Mouse (Mus musculus) kidney, adult 9 months (tissue): ENCODE measurements around the gene Cct2.
A peak's percentile ranks its signal among the peaks of the same experiment; 100 is the strongest.
"Not testable (repeated sequence)": the region's sequence is repeated elsewhere in the genome, so short reads cannot be mapped to it uniquely, and the experiment has no call there.

ENCODE experiments used
- DNase-seq: peaks from one replicate; pipeline ENCODE4 v3.0.0; 2022

Cct2 gene

DNA sequence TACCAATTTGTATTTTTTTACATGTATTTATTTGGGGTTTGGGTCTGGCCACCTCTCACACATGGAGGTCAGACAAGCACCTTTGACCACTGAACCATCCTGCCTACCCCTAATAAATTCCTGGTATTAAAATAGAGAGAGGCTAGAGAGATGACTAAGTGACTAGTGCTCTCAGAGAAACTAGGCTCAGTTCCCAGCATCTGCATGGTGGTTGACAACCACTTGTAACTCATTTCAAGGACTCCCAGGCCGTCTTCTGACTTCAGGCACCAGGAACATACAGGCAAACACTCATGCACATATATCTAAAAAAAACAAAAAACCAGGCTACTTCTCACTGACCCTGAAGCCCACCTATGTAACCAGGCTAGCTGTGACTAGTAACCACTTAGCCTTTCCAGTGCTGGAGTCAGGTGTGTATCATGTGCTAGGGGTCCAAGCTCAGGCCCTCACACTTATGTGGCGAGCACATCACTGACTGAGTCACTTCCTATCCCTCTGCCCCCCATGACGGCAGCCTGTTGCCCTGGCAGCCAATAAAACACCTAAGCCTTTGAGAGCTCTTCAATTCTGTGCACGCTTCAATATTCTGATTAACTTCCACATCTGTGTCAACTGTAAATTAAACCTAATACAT is 13.5 kb downstream of the Cct2 start:
- DNase-seq: no peak

DNA sequence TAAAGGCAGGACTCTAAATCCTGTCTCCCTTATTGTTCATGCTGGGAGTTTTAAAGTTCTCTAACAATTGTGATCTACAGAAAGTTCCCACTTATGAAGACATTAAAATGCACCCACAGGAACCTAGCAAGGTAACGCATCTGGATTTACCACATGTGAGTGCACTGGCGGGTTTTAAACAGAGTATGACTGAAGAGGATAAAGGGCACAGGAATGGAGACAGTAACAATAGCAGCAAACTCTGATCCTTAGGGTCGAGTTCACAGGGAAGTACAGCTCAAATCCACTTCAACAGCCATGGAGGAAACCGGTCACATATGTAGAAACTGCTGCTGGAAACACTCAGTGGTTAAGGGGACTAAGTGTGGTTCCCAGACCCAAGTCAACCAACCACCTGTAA is 14.4 kb downstream of the Cct2 start:
- DNase-seq: no peak

DNA sequence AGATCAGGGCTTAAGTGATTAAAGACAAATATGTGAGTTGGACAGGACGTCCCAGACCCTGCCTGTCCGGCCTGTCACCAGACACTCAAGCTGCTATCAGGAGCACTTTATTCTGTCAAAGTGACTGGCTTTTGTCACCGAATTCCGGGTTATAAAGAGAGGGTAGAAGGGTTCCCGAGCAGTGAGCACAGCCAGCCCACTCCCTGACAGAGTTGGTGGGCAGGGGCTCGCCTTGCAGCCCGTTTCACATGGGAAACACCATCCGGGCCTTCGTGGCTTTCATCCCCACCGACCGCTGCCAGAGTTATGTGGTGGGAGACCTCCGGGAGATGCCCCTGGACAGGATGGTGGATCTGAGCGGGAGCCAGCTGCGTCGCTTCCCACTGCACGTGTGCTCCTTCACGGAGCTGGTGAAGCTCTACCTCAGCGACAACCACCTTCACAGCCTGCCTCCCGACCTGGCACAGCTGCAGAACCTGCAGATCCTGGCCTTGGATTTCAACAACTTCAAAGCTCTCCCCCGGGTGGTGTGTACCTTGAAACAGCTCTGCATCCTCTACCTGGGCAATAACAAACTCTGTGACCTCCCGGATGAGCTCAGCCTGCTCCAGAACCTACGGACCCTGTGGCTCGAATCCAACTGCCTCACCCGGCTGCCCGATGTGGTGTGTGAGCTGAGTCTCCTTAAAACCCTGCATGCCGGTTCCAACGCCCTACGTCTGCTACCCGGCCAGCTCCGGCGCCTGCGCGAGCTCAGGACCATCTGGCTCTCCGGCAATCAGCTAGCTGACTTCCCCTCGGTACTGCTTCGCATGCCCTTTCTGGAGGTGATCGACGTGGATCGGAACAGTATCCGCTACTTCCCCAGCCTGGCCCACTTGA is 18.2 kb downstream of the Cct2 start, which contains the start of gene Lrrc10:
Lrrc10 (plus strand) TSS at position 167 of the 882 bp plus-strand sequence.
- DNase-seq: no peak

DNA sequence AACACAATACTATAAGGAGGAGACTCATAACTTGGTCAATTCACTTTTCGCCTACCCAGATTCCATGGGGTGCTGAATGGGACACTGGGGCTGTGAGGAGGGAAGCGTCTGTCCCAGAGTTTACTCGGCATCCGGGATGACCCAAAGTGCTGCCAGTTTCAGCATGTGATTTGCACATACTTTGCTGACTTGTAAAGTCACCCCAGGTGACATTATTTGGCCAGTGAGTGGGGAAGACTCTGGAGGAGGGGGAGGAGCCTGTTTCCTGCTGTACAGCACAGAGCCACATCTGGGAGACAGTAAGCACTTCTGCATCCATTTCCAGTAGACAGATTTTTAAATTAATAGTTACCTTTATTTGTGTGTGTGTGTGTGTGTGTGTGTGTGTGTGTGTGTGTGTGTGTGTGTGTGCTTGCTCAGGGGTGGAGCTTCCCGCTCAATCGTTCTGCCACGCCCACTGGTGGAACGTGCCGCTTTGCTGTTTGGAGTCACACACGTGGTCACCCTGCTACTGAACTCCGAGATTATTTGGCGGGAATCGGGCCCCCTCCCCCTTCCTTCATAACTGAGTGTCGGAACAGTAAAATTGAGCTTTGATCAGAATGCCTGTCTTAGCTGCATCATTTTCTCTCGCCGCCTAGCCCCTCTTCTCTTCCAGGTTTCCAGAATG is 20.0 kb downstream of the Cct2 start:
- DNase-seq: not testable (repeated sequence)

DNA sequence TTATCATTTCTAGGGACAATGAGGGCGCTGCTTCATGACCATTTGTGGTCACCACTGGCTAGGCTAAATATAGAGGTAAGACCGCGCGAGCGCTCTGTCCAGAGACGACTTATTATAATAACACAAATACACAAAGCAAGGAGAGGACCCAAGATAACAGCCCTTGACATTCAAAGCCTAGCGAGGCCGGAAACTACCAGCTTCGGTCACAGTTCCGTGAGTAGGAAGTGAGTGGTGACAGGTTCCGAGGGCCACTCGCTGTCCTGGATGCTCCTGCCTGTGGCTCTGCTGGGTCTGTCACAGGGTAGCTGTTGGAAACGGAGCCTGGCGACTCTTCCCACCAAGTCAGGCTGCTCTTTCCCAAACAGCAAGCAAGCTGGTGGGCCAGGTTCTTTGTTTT is 21.3 kb downstream of the Cct2 start:
- DNase-seq: no peak

DNA sequence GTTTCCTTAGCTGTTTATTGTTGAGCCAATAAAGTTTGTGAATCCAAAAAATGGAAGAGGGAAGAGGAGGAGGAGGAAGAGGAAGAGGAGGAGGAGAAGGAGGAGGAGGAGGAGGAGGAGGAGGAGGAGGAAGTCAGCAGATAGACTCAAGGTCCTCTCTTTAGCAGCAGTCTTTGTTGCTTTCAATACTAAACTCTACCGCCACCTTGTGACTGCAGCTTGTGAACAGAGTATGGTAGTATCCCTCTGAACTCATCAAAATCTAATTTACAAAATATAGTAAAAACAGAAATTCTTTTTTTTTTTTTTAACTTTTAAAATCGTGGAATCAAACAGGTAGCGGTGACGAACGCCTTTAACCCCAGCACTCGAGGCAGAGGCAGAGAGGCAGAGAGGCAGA is 23.3 kb downstream of the Cct2 start:
- peak; percentile 27 for DNase-seq

DNA sequence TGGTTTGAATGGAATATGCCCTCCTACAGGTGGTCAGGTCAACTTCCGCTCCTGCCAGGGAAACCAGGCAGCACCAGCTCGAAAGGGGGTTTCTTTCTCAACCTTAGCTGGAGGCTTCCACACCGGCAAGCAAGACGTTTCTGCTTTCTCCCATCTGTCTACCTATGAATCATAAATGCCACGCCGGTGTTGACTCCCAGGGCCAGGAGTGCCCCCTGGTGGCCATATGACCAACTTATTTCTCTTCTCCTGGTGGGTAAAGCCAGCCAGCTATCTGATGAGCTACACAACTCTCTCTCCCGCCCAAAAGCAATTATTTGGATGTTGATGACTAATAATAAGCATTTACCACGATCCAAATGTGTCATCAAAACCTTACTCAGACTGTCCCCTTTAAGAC is 29.8 kb downstream of the Cct2 start:
- peak; percentile 92 for DNase-seq

DNA sequence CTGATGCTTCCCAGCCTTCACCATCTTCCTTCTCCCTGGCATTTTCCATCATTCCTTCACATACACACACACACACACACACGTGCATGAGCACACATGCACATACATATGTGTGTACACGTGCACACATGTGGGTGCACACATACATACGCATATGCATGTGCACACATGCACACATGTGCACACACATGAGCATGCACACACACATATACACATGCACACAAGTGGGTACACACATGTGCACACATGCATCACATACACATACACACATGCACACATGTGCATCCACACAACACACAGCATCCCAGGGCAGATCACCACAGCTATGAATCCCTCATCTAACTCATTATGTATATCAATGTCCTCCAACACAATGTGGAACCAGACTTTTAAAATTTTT is 32.5 kb downstream of the Cct2 start:
- no peak for DNase-seq

DNA sequence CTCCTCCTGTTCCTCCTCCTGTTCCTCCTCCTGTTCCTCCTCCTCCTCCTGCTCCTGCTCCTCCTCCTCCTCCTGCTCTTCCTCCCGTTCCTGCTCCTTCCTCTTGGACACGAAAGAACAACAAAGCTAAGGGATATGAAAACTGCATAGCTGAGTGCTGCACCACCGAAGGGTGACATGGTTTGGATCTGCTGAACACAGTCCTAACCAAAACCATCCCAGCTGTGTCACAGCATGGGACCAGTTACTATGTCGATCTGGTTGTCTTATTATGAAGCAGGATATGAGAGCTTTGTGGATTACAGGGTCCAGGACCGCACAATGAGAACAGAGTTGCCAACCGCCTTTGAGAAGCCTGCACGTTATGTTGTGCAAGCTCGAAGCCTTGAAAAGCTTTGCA is 37.4 kb downstream of the Cct2 start:
- no peak for DNase-seq

DNA sequence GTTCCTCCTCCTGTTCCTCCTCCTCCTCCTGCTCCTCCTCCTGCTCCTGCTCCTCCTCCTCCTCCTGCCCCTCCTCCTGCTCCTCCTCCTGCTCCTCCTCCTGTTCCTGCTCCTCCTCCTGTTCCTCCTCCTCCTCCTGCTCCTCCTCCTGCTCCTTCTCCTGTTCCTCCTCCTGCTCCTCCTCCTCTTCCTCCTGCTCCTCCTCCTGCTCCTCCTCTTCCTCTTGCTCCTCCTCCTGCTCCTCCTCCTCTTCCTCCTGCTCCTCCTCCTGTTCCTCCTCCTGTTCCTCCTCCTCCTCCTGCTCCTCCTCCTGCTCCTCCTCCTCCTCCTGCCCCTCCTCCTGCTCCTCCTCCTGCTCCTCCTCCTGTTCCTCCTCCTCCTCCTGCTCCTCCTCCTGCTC is 37.8 kb downstream of the Cct2 start:
- peak; percentile 43 for DNase-seq

DNA sequence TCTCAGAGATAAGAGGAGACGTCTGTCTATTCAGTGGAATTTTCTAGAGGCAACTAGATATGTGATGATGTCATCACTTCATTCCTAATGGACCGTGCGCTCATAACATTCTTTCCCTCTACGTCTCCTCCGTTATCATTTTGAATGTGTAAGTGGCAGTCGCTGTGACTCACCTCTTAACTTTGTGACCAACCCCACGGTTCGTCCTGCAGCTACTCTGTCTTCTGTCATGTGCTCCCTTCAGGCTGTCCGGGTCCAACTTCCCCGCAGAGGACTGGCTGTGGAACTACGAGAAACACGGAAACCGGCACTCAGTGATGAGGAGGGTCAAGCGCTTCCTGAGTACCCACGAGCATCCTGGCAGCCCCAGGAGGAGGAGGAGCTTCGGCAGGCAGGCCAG is 39.9 kb downstream of the Cct2 start:
- no peak for DNase-seq

DNA sequence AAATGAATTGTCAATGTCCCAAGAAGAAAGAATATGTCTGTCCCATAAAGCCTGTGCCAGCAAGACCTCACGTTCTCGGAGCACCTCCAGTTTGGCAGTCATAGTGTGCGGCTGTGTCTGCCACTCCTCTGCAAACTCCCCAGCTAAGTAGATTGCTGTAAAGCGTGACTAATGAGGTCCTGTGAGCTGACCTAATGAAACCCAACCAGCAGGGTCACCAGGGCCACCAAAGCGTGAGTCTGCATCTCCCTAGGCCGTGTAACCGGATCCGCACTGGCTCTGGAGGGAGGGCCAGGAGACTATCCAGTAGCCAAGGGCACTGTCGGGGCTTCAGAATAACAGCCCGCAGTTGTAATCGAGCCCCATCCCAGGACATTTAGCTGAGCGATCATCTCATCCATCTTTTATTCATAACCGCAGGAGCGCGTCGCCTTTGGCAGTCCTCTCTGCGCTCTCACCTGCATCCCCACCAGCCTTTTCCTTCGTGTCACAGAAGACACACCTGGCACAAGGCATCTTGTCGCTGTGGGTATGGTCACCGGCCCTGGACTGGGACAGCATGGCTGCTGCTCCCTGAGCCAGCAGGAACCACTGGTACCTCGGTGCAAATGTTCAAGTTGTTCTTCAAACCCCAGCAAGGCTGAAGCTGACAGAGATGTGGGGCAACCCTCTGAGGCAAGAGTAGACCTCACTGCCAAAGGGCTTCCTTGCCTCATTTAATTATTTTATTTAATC is 42.4 kb downstream of the Cct2 start:
- DNase-seq: peak; percentile 71

DNA sequence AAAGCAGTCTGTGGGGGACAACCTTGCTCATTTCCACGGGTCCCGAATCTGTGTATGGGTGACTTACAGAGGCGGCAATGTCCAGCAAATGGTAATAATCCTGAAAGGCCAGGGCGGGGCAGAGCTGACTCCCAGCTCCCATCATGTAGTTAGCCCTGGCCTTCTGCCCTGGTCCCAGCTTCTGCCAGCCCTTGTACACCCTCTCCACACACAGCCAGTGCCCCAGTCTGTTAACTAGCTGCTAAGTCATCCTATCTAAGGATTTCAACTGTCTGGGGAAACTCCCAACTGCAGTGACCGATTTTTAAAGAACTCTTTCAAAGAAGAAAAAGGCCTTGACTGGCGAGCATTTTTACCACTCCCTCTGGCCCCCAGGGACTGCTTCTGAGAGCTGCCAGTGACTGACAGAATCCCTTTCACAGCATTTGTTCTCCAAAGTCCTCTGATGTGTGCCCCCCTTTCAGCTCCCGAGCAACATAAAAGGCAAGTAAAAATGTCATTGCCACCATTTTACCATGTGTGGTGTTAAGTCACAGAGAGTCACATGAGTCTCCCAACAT is 45.3 kb downstream of the Cct2 start:
- no peak for DNase-seq

DNA sequence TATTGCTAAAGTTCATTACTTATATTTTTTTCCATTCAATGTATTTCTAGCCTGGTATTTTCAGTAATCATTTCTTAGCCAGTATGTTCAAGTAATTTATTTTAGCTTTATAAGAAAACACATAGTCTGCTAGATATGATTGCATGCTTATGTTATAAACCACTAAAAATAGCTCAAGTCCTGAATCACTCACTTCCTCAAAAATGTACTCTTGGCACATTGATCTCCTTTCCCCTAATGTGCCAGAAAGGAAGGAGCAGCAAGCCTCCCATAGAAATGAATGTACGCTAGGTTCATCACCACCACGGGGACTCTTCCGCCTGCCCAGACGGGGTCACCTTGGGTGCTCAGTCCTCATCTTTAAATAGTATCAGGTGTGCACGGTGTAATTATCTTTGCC is 49.0 kb downstream of the Cct2 start:
- no peak for DNase-seq

DNA sequence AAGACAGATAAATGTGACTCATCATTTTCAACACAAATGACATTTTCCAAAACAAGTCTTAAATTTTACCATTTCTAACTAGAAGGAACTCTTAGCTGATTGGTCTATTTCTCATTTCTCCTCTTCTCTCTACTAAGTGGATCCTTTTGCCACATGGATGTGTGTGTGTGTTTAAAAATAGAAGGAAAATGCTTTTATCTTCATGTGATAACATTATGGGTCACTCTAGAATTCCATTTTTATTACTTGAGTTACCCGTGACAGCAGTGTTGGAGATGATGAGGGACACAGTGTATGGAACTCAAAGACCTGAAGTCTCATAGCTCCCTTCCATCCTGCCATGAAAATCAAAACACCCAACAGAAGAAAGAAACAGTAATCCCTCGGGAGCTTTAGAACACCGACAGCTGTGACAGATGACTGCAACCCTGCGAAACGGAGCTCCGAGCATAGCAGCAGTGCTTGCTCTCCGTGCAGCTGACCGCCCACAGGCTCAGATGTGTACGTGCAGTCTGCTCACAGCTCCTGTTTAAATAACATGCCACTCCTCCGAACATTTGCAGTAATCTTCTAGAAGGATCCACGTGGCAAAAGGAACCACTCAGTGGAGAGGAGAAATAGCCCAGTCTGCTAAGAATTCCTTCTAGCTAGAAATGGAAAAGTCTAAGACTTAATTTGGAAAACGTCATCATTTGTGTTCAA is 49.8 kb downstream of the Cct2 start:
- DNase-seq: no peak

DNA sequence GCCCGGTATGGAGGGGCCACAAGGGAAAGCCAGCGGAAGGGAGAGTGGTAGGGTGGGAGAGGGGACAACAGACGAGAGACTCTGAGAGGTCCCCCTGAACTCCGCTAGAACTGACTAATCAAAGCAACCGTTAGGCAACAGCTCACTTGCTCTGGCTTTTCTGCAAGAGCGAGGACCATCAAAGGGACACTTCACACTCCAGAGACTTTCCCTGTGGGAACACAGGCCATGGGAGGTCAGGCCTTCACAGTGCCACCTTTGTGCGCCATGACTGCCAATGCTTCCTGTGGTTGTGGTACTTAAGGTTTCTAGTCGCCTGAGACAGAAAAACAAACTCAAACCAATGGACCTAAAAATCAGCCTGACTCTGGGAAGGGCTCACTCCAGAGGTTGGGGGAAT is 52.6 kb downstream of the Cct2 start:
- no peak for DNase-seq

DNA sequence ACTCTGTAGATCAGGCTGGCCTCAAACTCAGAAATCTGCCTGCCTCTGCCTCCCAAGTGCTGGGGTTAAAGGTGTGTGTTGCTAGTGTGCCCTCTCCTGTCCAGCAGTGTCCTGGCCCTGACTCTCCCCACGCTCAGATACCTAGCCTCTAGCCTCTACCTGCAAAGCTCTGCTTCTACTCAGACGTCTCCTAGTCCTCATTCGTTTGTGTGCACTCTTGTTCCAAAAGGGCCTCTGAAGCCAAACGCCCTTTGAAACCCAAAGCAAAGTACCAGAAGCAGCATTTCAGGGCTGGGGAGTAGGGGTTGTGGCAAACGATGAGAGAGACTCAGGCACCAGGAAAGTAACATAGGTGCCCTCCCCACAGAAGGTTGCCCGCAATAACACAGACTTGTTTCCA is 53.9 kb downstream of the Cct2 start:
- DNase-seq: peak; percentile 74

DNA sequence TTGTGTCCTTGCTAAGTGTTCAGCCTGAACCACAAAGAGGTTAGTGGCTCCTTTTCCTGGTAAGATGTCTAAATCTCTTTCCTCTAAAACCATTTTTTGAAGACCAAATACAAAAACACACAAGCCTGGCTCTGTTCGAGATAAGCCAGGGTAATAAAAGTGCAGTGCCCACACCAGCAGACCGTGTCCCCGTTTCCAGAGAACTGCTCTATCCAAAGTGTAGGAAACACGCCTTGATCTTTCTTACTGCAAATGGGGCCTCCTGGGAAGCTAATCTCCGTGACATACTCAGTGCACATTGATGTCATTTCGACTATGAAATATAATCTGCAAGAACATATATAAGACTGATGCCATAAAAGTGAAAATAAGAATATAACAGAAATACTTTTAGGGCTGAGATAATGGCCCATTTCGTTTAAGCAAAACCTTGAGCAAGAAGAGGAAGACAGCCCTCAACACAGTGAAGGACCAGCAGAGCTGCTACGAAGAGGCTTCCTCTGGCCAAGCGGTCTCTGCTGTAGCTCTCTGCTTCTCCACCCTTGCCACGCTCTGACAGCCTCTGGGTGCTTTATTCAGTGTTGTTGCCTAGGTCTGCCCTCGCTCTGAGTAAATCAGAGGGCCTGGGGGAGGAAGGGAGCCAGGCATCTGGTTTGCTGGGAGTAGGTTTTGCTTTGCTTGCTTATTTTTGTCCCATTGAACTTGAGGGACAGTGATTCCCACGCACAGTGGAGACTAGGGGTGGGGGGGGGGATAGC is 57.7 kb downstream of the Cct2 start:
- DNase-seq: no peak

DNA sequence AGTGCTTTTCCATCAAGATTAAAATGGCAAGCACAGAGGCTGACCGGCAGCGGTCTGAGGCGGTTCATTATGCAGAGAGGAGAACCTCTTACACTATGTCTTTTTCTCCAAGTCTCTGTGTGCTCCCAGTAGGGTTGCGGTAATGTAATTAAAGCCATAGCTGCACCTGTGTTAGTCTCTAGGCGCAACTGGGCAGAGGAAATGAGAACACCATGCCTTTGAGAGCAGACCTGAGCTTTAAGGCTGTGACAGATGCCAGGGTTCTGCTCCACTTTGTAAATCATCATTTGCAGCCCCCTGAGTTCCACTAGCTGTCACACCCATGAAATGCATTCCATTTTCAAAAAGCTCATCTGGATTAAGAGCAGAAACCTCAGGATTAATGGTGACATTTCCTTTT is 58.9 kb downstream of the Cct2 start:
- no peak for DNase-seq
